Mouse (Mus musculus) lung, adult 2 months (tissue): Measurements from ENCODE around the gene Rplp1.

Experiments
- CTCF ChIP-seq: fragments of 200-500 bp; IDR thresholded peaks from 2 replicates; pipeline ENCODE4 v1.5.1; 2011; ENCODE audit warnings: mild to moderate bottlenecking, low read length, control low read depth; ENCODE audit not compliant: insufficient read depth
- POLR2A ChIP-seq: fragments of 200-500 bp; IDR thresholded peaks from 2 replicates; pipeline ENCODE4 v1.6.1; 2011; ENCODE audit warnings: low read depth, mild to moderate bottlenecking, control low read depth, low read length, borderline replicate concordance; ENCODE audit errors: extremely low read depth

GRCm38 (mm10) chr9:61877373-61878112 lies 36.8 kb downstream of the Rplp1 start:
- TF ChIP-seq POLR2A (no peak), CTCF (no peak)
